Mouse (Mus musculus): ENCODE results near the gene Aipl1. TPM values are rescaled to one million over a fixed set of nuclear protein-coding genes. Genes with fewer than 3 reads are reported as not detected.

Aipl1 gene
- total RNA-seq, 2 experiments from 2014 or later: not detected

Other genes starting within 250 kb of the Aipl1 start
- gene Pimreg, start 4.5 kb upstream of the Aipl1 start, total RNA-seq (2021): under 1 TPM; 0.45 to 0.63 TPM
- gene Pitpnm3, start 98.3 kb upstream of the Aipl1 start, total RNA-seq (2021): 10 to 100 TPM; 26.0 to 27.9 TPM
- gene Gm43951, start 169.3 kb upstream of the Aipl1 start, total RNA-seq (2021): 10 to 100 TPM; 11.7 to 12.4 TPM
- 10 to 100 TPM; 25.5 to 30.7 TPM for gene 4933427D14Rik, start 169.9 kb upstream of the Aipl1 start, total RNA-seq (2021)
- 10 to 100 TPM; 33.0 to 36.4 TPM for gene Txndc17, start 170.0 kb upstream of the Aipl1 start, total RNA-seq (2021)
- 10 to 100 TPM; 12.6 to 15.8 TPM for gene Med31, start 178.1 kb upstream of the Aipl1 start, total RNA-seq (2021)
- 1 to 10 TPM; 6.5 to 6.9 TPM for gene Slc13a5, start 229.7 kb upstream of the Aipl1 start, total RNA-seq (2021)